Mouse (Mus musculus) erythroblast, embryonic 14.5 days (primary cell): ENCODE data around the gene Tor2a.

ENCODE experiments used
- GATA1 ChIP-seq: IDR thresholded peaks from 2 replicates; pipeline ENCODE4 v1.6.1; 2012; ENCODE audit warnings: low read length, inconsistent platforms, mixed read lengths
- TAL1 ChIP-seq: IDR thresholded peaks from 3 replicates; pipeline ENCODE4 v1.6.1; 2012; ENCODE audit warnings: low read length, inconsistent platforms, mixed read lengths

- TF ChIP-seq TAL1 = no peak
- TF ChIP-seq GATA1 = no peak
These were observed 5.4 kb upstream of the Tor2a start for GRCm38 (mm10) chr2:32751665-32752033.
